Mouse (Mus musculus) forebrain, embryonic 12.5 days (tissue): ENCODE results near the gene Aamp. TPM values are rescaled to one million over a fixed set of nuclear protein-coding genes. Genes with fewer than 3 reads are reported as not detected.

ENCODE experiments used
- ATAC-seq: fragments of 200-750 bp; cut with Nextera tagmentation; 2 replicates; pipeline ENCODE4 v1.8.0; 2017; ENCODE audit warnings: moderate TSS enrichment; ENCODE audit not compliant: low FRiP score
- H3K27ac ChIP-seq: fragments of 300-500 bp; sonication (generic); 2 replicates; pipeline ENCODE4 v1.5.1; 2016; ENCODE audit warnings: mild to moderate bottlenecking
- H3K27me3 ChIP-seq: fragments of 300-500 bp; sonication (generic); 2 replicates; pipeline ENCODE4 v1.6.1; 2016; ENCODE audit warnings: mild to moderate bottlenecking
- H3K36me3 ChIP-seq: fragments of 300-500 bp; sonication (generic); replicated peaks from 2 replicates; pipeline ENCODE4 v1.6.1; 2016; ENCODE audit warnings: mild to moderate bottlenecking
- H3K4me1 ChIP-seq: fragments of 300-500 bp; sonication (generic); 2 replicates; pipeline ENCODE4 v1.6.1; 2016
- H3K4me2 ChIP-seq: fragments of 300-500 bp; sonication (generic); 2 replicates; pipeline ENCODE4 v1.6.1; 2016; ENCODE audit warnings: mild to moderate bottlenecking, moderate library complexity
- H3K4me3 ChIP-seq: fragments of 300-500 bp; sonication (generic); replicated peaks from 2 replicates; pipeline ENCODE4 v1.5.1; 2016; ENCODE audit warnings: mild to moderate bottlenecking
- H3K9ac ChIP-seq: fragments of 300-500 bp; sonication (generic); 2 replicates; pipeline ENCODE4 v1.6.1; 2016; ENCODE audit warnings: mild to moderate bottlenecking
- H3K9me3 ChIP-seq: fragments of 300-500 bp; sonication (generic); 2 replicates; pipeline ENCODE4 v1.6.1; 2016
- WGBS: fragments of 180-500 bp; shearing (Covaris S2); methylation state at CpG from one replicate; pipeline ENCODE4 v1.1.7; 2016; 5-methylcytosine and 5-hydroxymethylcytosine counted together
- polyA plus RNA-seq: library from polyadenylated mRNA; unstranded; fragments of >200 nt; fragmentation: Nextera tagmentation; extraction: Ambion mirVana; gene quantifications from 2 replicates; pipeline ENCODE4 v1.2.1, GENCODE M21; 2016

Aamp gene
- polyA plus RNA-seq, 1 experiment from 2014 or later = 184 TPM

DNA sequence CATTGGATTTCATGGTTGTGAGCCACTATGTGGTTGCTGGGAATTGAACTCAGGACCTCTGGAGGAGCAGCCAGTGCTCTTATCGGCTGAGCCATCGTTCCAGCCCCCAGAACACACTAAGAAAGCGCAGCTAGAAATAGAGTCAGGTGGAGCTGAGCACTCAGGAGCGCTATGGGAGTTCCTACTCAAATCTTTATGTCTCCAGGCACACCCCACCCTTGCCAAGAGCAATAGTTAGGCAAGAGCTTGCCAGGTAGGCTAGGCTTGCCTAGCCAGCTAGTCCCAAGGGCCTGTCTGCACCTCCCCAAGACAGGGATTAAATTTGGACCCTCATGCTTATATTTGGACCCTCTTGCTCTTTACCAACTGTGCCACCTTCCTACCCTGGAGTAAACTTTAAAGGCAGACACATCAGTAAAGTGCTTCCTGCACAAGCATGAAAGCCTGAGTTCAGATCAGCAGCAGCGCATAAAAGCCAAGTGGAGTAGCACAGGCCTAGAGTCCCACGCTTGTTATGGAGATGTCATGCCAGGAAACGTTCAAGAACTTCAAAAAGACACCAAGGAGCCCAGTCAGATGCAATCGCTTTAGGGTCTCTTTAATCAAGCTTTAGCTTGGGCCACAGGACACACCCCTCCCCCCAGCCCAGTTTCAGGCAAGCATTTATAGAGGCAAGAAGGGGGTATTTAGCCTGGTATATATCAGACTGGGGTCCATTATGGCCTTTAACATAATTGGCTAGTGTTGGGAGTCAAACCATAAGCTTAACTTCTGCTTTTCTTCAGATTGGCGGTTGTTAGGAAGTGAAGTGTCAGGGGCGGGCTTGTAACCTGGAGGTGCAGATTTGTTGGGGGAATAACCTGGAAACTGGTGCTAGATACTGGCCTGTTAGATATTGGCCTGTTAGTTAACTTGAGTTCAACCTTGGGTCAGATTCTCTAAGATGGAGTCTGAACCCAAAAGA is 23.7 kb upstream of the Aamp start:
- Histone ChIP-seq H3K4me3 (no peak overlapping the region), H3K9me3 (no peaks in the 10 kb centered on the region), H3K4me2 (no peak overlapping the region), H3K27ac (no peak overlapping the region), H3K9ac (no peak overlapping the region), H3K27me3 (peaks cover 13% of the 10 kb centered on the region), H3K4me1 (peaks cover 12% of the 10 kb centered on the region), H3K36me3 (no peaks in the 10 kb centered on the region)
- WGBS = 82% methylated on average over 10 of the region's 10 CpGs
- ATAC-seq = no peak

DNA sequence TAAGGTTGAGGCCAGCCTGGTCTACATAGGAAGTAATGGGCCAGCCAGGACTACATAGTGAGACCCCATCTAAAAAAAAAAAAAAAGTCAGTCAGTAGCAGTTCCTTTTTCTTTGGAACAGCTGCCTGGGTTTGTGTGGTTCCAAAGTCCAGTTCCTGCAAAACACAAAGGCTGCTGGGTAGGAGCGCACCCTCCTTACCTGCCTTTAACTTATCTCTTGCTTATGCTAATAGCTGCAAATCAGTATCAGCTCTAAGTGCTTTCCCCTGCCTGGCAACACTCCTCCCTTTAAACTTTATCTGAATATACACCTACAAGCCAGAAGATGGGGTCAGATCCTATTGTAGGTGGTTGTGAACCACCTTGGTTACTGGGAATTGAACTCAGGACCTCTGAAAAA is 22.6 kb upstream of the Aamp start:
- H3K4me2 ChIP-seq = no peak overlapping the region
- WGBS = 100% methylated on average over 1 of the region's 1 CpGs
- no peak overlapping the region for H3K27ac ChIP-seq
- H3K4me1 ChIP-seq = peaks cover 12% of the 10 kb centered on the region
- H3K9me3 ChIP-seq = no peaks in the 10 kb centered on the region
- peaks cover 18% of the 10 kb centered on the region for H3K27me3 ChIP-seq
- no peaks in the 10 kb centered on the region for H3K36me3 ChIP-seq
- ATAC-seq = no peak
- no peak overlapping the region for H3K9ac ChIP-seq
- no peak overlapping the region for H3K4me3 ChIP-seq

DNA sequence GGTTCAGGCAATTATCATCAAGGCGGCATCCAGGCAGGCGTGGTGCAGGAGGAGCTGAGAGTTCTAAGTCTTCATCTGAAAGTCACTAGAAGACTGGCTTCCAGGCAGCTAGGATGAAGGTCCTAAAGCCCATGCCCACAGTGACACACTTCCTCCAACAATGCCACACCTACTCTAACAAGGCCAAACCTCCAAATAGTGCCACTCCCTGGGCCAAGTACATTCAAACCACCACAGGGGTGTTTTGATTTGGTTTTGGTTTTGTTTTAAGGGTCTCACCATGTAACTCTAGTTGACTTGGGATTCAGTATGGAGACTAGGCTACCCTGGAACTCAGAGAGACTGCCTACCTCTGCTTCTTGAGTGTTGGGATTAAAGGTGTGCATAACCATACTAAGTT is 21.0 kb upstream of the Aamp start, which contains the start of gene Tmbim1:
Tmbim1 (minus strand) TSS at position 101 of the 400 bp plus-strand sequence.
- no peak within 1 kb of the TSS for H3K27ac ChIP-seq
- ATAC-seq = no peak
- H3K4me1 ChIP-seq = peaks cover 12% of the 10 kb centered on the region
- H3K4me3 ChIP-seq = no peak within 1 kb of the TSS
- H3K36me3 ChIP-seq = no peaks in the 10 kb centered on the region
- H3K4me2 ChIP-seq = peak within 1 kb of the TSS; percentile 86
- WGBS = 93% methylated on average over 2 of the region's 2 CpGs
- H3K9me3 ChIP-seq = no peaks in the 10 kb centered on the region
- no peak within 1 kb of the TSS for H3K9ac ChIP-seq
- peaks cover 18% of the 10 kb centered on the region for H3K27me3 ChIP-seq

DNA sequence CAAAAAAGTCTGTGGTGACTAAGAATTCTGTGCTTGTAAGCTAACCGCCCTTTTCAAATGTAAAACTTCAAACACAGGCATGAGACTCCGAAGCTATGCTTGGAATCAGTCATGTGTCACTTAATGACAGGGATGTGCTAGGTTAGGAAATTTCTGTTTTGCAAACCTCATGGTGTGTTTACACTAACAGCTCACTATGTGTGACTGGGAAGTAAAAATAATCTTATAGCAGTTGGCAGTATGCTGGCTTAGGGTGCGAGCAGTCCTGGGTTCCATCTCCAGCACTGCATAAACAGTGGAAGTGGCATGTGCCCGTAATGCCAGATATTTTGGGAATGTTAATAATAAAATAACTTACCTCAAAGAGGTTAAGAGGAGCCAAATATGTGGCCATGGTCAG is 20.4 kb upstream of the Aamp start:
- Histone ChIP-seq H3K4me1 (peaks cover 12% of the 10 kb centered on the region), H3K27me3 (peaks cover 18% of the 10 kb centered on the region), H3K4me2 (no peak overlapping the region), H3K36me3 (no peaks in the 10 kb centered on the region), H3K9ac (no peak overlapping the region), H3K9me3 (no peaks in the 10 kb centered on the region), H3K4me3 (no peak overlapping the region), H3K27ac (no peak overlapping the region)
- 83% methylated on average over 4 of the region's 4 CpGs for WGBS
- ATAC-seq = no peak

DNA sequence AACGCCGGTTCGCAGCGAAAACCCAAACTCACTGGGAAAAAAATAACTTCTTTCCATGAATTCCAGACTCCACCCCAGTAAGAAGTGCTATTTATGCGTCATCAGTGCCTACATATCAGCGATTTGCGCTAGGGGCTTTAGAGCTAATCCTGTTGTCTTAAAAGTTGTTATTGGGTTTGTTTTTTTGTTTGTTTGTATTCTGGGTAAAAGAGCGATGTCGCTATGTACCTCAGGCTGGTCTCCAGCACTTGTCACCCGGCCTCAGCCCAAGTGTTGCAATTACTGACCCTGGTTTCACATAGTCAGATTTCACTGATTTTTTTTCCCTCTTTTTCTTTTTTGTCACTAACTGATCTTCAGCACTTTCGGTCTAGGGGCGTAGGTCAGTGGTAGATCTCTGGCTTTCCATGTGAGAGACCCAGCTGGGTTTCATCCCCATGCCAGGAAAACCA is 19.8 kb upstream of the Aamp start:
- no peaks in the 10 kb centered on the region for H3K9me3 ChIP-seq
- peak overlapping the region; percentile 86 for H3K4me2 ChIP-seq
- H3K4me3 ChIP-seq = peak overlapping the region; percentile 53
- H3K27me3 ChIP-seq = peaks cover 18% of the 10 kb centered on the region
- WGBS = 9% methylated on average over 12 of the region's 12 CpGs
- H3K36me3 ChIP-seq = no peaks in the 10 kb centered on the region
- H3K27ac ChIP-seq = no peak overlapping the region
- H3K4me1 ChIP-seq = peaks cover 12% of the 10 kb centered on the region
- peak overlapping the region; percentile 63 for H3K9ac ChIP-seq
- ATAC-seq = no peak

DNA sequence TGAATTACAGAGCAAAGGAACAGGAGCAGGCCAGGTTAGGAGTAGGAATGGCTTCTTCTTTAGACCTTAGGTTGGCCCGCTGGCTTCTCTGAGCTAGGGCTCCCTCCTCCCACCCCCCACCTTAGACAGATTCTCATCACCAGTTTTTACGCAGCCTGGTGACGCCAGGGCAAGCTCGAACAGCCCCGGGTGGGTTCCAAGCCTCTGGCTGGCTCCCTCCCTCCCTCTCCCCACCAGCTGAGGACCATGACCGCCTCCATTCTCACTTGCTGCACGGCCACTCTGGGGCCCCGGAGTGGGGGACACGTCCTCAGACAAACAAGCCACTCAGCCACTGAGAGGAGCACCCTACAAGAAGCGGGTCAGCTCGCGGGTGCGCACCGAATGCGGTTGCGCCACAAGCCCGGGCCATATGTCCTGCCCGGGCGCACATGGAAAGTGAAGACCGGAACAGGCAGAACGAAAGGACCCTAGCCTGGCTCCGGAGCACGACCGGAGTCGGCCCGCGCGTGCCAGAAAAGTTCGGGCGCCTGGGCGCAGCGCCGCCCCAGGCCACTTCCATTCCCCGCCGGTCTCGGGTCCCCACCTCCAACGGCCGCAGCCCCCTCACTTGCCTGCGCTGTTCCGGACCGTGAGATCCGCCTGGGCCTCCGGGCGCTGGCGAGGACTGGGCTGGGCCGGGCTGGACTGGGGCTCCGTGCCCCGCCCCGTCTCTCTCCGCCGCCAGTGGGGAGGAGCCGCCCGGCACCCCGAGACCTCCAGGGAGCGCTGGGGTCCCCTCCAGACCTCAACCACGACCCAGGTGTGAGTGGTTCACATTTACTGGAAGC is 19.2 kb upstream of the Aamp start:
- Histone ChIP-seq H3K4me2 (peak overlapping the region; percentile 86), H3K27ac (no peak overlapping the region), H3K4me3 (peak overlapping the region; percentile 53), H3K4me1 (peaks cover 12% of the 10 kb centered on the region), H3K27me3 (peaks cover 18% of the 10 kb centered on the region), H3K36me3 (no peaks in the 10 kb centered on the region), H3K9ac (peak overlapping the region; percentile 63), H3K9me3 (no peaks in the 10 kb centered on the region)
- peak; percentile 53 for ATAC-seq
- under 1% methylated on average over 56 of the region's 56 CpGs for WGBS

DNA sequence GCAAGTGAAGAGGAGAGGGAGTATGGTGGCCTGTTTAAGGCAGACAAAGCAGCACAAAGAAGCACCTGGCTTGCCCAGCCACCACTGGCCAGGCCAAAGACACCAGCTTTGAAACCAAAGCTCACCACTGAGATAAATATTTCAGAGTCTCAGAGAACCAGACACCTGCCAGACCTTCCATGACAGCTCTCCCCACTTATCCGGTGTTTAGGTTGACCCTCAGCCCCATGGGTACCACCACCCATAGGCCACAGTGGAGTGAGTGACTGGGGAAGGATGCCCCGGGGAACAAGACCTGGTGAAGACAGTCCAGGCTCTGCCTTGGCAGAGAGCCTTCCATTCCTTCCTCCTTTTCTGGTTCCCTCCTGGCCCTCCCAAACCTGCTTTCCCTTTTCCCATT is 18.3 kb upstream of the Aamp start:
- H3K36me3 ChIP-seq = no peaks in the 10 kb centered on the region
- no peak overlapping the region for H3K4me3 ChIP-seq
- H3K27ac ChIP-seq = no peak overlapping the region
- H3K4me2 ChIP-seq = no peak overlapping the region
- H3K9ac ChIP-seq = no peak overlapping the region
- H3K27me3 ChIP-seq = peaks cover 18% of the 10 kb centered on the region
- no peak for ATAC-seq
- peaks cover 12% of the 10 kb centered on the region for H3K4me1 ChIP-seq
- WGBS = 72% methylated on average over 2 of the region's 2 CpGs
- no peaks in the 10 kb centered on the region for H3K9me3 ChIP-seq

DNA sequence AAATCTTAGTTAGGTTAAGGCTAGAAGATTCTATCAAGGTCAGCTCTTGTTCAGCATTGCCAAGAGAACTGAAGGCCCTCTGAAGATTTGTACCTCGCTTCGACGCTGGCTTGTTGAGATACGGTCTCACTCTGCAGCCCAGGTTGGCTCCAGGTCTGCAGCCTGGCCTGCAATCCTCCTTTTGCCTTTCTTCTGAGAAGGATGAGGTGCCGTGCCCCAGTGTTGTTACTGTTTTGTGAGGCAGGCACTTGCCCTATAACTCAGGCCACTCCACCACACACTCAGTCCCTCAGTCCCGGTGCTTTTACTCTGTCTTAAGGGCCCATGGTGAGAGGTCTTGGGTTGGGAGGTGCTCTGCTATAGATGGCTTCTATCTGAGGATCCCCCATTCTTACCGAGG is 17.7 kb upstream of the Aamp start:
- Histone ChIP-seq H3K9me3 (no peaks in the 10 kb centered on the region), H3K27ac (no peak overlapping the region), H3K4me1 (peaks cover 12% of the 10 kb centered on the region), H3K36me3 (no peaks in the 10 kb centered on the region), H3K4me2 (no peak overlapping the region), H3K4me3 (no peak overlapping the region), H3K9ac (no peak overlapping the region), H3K27me3 (peaks cover 18% of the 10 kb centered on the region)
- 90% methylated on average over 7 of the region's 7 CpGs for WGBS
- no peak for ATAC-seq

DNA sequence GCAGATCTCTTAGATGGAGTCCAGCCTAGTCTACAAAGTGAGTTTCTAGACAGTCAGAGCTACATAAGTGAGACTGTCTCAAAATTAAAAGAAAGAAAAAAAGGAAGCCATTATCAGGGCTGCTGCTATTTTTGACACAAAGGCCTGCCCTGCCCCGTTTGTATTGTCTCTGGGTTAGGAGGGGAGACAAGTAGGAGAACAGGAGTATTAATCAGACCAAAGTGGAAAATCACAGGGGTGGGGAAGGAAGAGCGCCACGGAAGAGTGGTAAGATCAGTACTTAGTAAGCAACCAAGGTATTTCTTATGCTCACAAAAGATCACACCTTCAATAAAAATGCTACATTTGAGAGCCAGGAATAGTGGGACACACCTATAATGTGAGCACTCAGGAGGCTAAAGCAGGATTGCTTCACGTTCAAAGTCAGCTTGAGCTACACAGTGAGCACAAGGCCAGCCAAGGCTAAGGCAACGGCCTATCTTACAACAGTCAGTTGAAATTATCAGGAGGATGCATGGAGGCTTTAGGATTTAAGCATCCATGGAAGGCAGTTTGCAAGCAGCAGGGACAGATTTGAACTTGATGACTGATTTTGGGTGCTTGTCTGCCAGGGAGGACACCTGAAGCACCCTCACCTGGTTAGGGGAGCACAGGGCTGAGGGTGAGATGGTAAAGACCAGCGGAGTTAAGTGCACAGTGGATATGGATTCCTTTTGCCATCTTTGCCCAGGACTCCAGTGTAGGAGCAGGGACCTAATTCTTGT is 16.0 kb upstream of the Aamp start:
- no peak for ATAC-seq
- peaks cover 4% of the 10 kb centered on the region; the same call in 1 of the 2 replicates for H3K36me3 ChIP-seq

DNA sequence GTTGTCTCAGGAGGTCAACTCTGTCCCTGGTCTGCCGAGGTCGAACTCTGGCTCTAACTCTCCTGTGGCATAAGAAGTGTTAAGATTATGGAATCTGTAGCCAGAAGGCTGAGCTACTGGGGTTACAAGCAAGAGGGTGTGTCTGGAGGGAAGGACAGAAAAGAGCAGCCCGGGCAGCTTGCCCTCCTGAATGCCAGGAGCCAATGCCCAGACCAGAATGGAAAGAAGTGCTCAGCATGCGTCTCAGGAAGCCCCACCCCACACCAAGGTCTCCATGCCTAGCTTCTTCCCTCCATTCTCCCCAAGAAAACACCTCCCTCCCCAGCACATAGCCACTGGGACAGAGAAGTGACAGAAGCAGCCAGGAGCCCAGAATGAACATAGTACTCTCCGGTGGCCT is 14.5 kb upstream of the Aamp start:
- no peak for ATAC-seq
- peaks cover 25% of the 10 kb centered on the region for H3K4me1 ChIP-seq
- peaks cover 12% of the 10 kb centered on the region for H3K27me3 ChIP-seq
- H3K9ac ChIP-seq = no peak overlapping the region
- peaks cover 6% of the 10 kb centered on the region for H3K36me3 ChIP-seq
- no peak overlapping the region for H3K27ac ChIP-seq
- WGBS = 81% methylated on average over 5 of the region's 5 CpGs
- H3K4me3 ChIP-seq = no peak overlapping the region
- no peak overlapping the region for H3K4me2 ChIP-seq
- no peaks in the 10 kb centered on the region for H3K9me3 ChIP-seq

More for the DNA sequence above, 16.0 kb upstream of the Aamp start:
- Histone ChIP-seq H3K4me2 (no peak overlapping the region), H3K9me3 (no peaks in the 10 kb centered on the region), H3K4me3 (no peak overlapping the region), H3K9ac (no peak overlapping the region), H3K27ac (no peak overlapping the region), H3K27me3 (peaks cover 18% of the 10 kb centered on the region), H3K4me1 (peaks cover 23% of the 10 kb centered on the region)
- WGBS = 82% methylated on average over 6 of the region's 6 CpGs

DNA sequence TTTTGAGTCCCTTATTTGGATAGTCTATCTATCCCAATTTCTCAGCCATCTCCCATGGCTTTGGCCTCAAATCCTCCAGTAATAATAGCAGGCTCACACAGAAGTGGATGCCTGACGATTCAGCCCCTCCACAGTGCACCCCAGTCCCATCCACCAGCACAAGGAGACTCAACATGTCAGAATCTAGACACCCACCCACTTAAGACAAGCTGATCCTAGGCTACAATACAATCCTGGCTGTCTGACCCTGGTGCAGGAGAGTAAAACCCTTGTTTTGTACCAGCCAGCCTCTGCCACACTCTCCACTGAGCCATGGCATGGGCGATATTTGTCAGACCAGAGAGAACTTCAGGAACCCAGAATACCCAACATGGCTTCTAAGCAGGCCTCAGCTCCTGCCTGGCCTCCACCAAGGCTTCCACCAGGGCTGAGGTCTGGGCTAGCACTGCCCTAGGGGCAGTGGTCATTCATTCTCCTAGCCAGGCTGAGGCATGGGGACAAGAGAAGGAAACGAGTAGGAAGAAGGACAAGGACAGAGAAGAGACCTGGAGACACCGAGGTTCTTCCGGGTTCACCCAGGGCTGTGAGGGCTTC is 13.7 kb upstream of the Aamp start:
- Histone ChIP-seq H3K9me3 (no peaks in the 10 kb centered on the region), H3K4me1 (peaks cover 18% of the 10 kb centered on the region), H3K4me2 (no peak overlapping the region), H3K36me3 (peaks cover 8% of the 10 kb centered on the region), H3K27me3 (peaks cover 5% of the 10 kb centered on the region; the same call in 1 of the 2 replicates), H3K4me3 (no peak overlapping the region), H3K27ac (no peak overlapping the region), H3K9ac (no peak overlapping the region)
- 85% methylated on average over 5 of the region's 5 CpGs for WGBS
- no peak for ATAC-seq
